Mouse (Mus musculus) testis, adult 2 months (tissue): ENCODE measurements around the gene Rab11fip3. TPM values are rescaled to one million over a fixed set of nuclear protein-coding genes. Genes with fewer than 3 reads are reported as not detected.

ENCODE experiments used
- H3K27ac ChIP-seq: fragments of 200-500 bp; 2 replicates; pipeline ENCODE4 v1.5.1; 2012; ENCODE audit warnings: low read depth, low read length; ENCODE audit not compliant: control insufficient read depth, insufficient read depth
- H3K27me3 ChIP-seq: fragments of 200-500 bp; 2 replicates; pipeline ENCODE4 v1.6.1; 2012; ENCODE audit warnings: mild to moderate bottlenecking, low read length, moderate library complexity; ENCODE audit not compliant: control insufficient read depth, insufficient read depth
- H3K36me3 ChIP-seq: fragments of 200-500 bp; 2 replicates; pipeline ENCODE4 v1.6.1; 2012; ENCODE audit warnings: mild to moderate bottlenecking, low read length; ENCODE audit not compliant: control insufficient read depth, insufficient read depth
- H3K4me1 ChIP-seq: fragments of 200-500 bp; 2 replicates; pipeline ENCODE4 v1.6.1; 2012; ENCODE audit warnings: low read length; ENCODE audit not compliant: control insufficient read depth, insufficient read depth
- H3K4me3 ChIP-seq: fragments of 200-500 bp; 2 replicates; pipeline ENCODE4 v1.5.1; 2012; ENCODE audit warnings: low read depth, mild to moderate bottlenecking, low read length, moderate library complexity, mixed read lengths; ENCODE audit not compliant: control insufficient read depth
- CTCF ChIP-seq: fragments of 200-500 bp; IDR thresholded peaks from 2 replicates; pipeline ENCODE4 v1.5.1; 2012; ENCODE audit warnings: low read depth, mild to moderate bottlenecking, inconsistent platforms, low read length, moderate library complexity; ENCODE audit not compliant: control insufficient read depth, insufficient read depth, insufficient replicate concordance
- POLR2A ChIP-seq: fragments of 200-500 bp; IDR thresholded peaks from 2 replicates; pipeline ENCODE4 v1.6.1; 2012; ENCODE audit warnings: low read depth, mild to moderate bottlenecking, inconsistent platforms, low read length, moderate library complexity; ENCODE audit not compliant: control insufficient read depth
- polyA plus RNA-seq: library from polyadenylated mRNA; depleted of rRNA; stranded (reverse); fragments of >200 nt; gene quantifications from 2 replicates; pipeline ENCODE4 v1.2.3, GENCODE M21; 2012

Gene Rab11fip3
- polyA plus RNA-seq, 1 experiment = 37.5 TPM

DNA sequence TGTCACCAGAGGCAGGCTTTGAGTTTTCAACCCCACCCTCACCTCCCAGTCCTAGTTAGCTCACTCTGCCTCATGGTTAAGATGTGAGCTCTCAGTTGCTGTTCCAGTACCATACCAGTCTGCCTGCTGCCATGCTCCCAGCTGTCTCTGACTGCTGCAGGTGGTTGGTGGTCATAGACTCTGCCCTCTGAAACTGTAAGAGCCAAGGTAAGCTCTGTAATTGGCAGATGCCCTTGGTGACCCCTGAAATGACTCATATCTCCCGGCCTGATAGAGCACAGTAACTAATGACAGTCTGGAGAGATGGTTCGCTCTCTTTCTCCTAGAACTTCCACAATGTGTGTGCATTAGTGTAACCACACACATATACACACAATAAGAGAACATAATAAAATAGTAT lies 65.5 kb downstream of the Rab11fip3 start:
- H3K4me1 ChIP-seq = no peaks in the 10 kb centered on the region
- TF ChIP-seq POLR2A = no peak
- TF ChIP-seq CTCF = no peak
- no peaks in the 10 kb centered on the region; the same call in 1 of the 2 replicates for H3K36me3 ChIP-seq
- no peak overlapping the region for H3K4me3 ChIP-seq
- H3K27me3 ChIP-seq = no peaks in the 10 kb centered on the region
- H3K27ac ChIP-seq = no peak overlapping the region

DNA sequence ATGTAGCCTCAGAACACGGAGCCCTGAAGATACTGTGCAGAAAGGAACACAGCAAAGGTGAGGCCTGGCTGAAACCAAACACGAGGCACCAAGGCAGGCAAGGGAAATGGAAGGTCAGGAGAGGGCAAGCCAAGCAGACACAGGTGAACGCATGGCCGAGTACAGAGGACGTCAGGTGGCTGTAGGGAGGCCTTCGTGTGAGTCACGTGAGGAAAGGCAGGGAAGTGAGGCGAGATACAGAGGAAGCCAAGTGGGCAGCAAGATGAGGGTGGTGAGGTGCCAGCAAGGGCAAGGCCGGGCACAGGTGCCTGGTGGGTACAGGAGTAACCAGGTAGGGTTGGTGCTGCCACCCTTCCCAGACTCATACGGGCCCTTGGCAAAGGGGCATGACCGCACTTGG lies 70.9 kb downstream of the Rab11fip3 start:
- H3K36me3 ChIP-seq = no peaks in the 10 kb centered on the region
- no peaks in the 10 kb centered on the region for H3K27me3 ChIP-seq
- no peaks in the 10 kb centered on the region for H3K4me1 ChIP-seq
- TF ChIP-seq POLR2A = no peak
- TF ChIP-seq CTCF = no peak
- no peak overlapping the region for H3K27ac ChIP-seq
- H3K4me3 ChIP-seq = no peak overlapping the region

DNA sequence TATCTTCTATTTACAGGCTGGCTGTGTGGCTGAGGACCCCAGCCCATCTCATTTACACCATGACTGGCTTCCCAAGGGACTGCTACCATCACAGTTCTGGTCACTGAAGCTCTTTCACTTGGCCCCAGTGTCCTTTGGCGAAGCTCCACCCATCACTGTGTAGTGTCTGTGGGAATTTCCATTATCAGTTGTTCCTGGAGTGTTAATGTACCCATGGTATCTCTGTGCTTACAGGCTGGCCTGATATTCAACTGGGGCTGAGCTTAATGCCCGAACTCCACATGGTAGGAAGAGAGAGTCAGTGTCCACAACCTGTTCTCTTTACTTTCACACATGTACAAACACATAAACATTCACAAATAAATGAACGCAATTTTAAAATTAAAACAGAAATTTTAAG lies 75.9 kb downstream of the Rab11fip3 start:
- Histone ChIP-seq H3K4me1 (no peaks in the 10 kb centered on the region), H3K36me3 (peaks cover 1% of the 10 kb centered on the region), H3K27ac (no peak overlapping the region), H3K4me3 (no peak overlapping the region), H3K27me3 (no peaks in the 10 kb centered on the region)
- TF ChIP-seq POLR2A (no peak), CTCF (no peak)

DNA sequence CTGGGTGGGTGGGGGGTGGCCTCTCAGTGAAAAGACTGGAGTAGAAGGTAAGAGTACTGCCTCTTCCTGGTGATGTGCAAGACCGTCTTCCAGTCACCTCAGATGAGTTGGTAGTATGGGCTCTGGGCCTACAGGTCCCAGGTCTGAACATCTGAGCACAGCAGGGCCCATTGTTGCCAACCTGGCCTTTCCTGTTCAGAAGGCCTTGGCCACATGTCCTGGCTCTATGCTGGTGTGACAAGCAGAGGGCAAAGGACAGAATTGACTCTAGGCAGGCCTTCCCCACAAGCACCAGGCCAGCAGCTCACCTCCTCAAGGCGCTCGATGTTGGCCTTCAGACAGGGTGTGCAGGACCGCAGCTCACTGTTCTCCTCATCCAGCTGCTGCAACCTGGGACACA lies 77.1 kb downstream of the Rab11fip3 start:
- Histone ChIP-seq H3K4me3 (no peak overlapping the region), H3K27me3 (no peaks in the 10 kb centered on the region), H3K27ac (no peak overlapping the region), H3K4me1 (no peaks in the 10 kb centered on the region), H3K36me3 (peaks cover 1% of the 10 kb centered on the region)
- TF ChIP-seq POLR2A = no peak
- TF ChIP-seq CTCF = no peak

DNA sequence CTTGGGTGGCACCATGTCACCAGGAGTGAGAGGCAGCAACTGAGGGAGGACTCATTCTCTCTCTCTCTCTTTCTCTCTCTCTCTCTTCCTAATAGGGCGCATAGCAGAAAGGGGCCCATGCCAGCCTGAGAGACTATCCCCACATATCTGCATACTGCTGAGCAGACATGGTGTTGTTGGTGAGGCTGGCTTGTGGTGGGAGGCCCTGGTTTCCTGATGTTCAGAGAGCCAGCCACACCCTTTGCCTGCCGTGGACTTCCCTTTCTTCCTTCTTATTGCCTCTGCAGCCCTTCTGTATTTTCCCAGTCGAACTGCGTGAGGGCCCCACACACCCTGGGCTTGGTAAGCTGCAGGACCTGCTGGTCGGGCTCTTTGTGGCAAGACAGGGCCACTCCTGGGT lies 79.0 kb downstream of the Rab11fip3 start:
- no peak overlapping the region for H3K4me3 ChIP-seq
- no peaks in the 10 kb centered on the region; the same call in 1 of the 2 replicates for H3K4me1 ChIP-seq
- H3K36me3 ChIP-seq = peaks cover 1% of the 10 kb centered on the region
- no peak overlapping the region for H3K27ac ChIP-seq
- no peaks in the 10 kb centered on the region for H3K27me3 ChIP-seq
- TF ChIP-seq POLR2A (no peak), CTCF (no peak)

DNA sequence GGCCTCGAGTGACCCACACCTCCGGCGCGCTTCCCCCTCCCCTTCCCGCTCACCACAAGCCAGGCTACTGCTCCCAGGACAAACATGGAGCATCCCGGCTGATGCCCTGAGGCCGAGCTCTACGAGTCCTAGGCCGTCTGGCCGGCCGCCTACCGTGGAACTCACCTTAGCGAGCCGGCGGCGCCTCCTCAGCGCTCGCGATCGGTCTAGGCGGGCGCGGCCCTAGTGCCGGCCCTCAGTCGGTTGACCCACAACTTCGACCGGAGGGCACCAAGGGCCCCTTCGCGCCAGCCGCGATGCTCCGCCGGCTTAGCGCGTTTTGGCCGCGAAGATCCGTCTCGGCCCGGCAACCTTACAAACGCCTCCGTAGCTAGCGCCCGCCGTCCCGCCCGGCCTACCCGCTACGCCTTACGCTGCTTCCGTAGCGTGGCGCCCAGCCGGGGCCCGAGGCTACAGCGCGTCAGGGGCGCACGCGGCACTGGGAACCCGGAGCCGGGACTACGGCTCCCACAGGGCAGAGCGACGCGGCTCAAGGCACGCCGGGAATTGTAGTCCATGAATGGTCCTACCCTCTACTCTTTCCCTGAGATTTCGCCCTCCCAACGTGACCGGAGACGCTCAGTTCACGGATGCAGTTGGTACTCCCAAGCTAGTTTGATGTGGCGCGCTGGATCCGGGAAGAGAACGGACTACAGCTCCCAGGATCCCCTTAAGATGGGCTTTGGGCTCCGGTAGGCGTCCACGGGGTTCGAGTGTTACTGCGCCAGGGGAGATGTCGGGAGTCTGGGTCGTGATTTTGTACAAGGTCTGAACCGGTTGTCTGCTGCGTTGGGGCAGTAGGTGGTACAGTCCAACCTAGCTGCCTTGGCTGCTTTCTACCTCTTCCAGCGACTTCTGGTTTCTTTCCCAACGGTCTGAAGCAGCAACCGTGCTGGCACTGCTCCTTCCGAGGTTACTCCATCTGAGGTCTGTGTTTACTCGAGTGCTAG lies 83.8 kb downstream of the Rab11fip3 start, which contains the start of gene Capn15:
Gene Capn15 (minus strand): TSS at position 491 of the 989 bp plus-strand sequence.
- H3K27ac ChIP-seq = peak within 1 kb of the TSS; percentile 75
- no peaks in the 10 kb centered on the region for H3K36me3 ChIP-seq
- H3K4me1 ChIP-seq = peaks cover 2% of the 10 kb centered on the region; the same call in 1 of the 2 replicates
- H3K27me3 ChIP-seq = no peaks in the 10 kb centered on the region
- H3K4me3 ChIP-seq = peak within 1 kb of the TSS; percentile 88
- TF ChIP-seq CTCF (no peak), POLR2A (peak; percentile 59)

DNA sequence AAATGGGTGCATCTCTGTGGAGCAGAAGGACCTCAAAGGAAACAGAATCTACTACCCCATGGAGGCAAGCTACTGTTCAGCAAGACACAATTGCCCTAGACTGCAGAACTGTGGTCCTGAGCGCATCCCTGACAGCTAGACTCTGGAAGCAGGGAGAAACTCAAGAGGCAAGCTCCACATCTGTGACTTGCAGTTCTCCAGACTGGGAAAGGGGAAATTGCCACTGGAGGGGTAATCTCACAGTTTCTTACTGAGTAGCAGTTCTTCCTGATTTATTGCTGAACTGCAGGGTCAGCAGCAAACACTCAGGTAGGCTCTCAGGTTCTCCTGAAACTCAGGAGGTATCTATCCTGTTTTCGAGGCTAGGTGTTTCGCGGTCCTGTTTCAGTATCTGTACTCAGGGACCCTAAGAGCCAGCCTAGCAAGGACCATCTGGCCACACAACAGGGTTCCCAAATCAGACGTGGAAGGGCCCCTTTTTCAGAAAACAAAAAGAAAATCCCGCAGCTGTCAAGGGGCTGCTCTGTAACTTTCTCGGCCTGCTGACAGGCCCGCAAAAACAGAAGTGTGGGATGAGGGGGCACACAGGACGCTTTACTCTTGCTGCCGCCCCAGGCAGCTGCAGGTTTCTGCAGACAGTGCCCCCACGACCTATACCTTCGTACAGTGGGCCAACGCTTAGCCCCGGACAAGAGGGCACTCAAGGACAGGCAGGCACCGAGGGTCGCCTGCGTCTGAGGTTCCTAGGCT lies 84.6 kb downstream of the Rab11fip3 start:
- peak overlapping the region; percentile 88 for H3K4me3 ChIP-seq
- TF ChIP-seq POLR2A = no peak
- no peak for TF ChIP-seq CTCF
- H3K27ac ChIP-seq = peak overlapping the region; percentile 75

More for the DNA sequence above, 84.6 kb downstream of the Rab11fip3 start:
- no peaks in the 10 kb centered on the region for H3K36me3 ChIP-seq
- no peaks in the 10 kb centered on the region for H3K27me3 ChIP-seq
- peaks cover 2% of the 10 kb centered on the region; the same call in 1 of the 2 replicates for H3K4me1 ChIP-seq
